In genomic region chr6:126940451-126940850, GRCm38 (mm10) we compare ENCODE assay signal across 8 mouse cellular contexts. TPM values are rescaled to one million over a fixed set of nuclear protein-coding genes. Genes with fewer than 3 reads are reported as not detected.
A peak's percentile ranks its signal among the peaks of the same experiment; 100 is the strongest.
DNase-seq lines count a peak whose midpoint lies in the region; ATAC-seq and TF ChIP-seq lines count a peak whose summit lies in the region.

No protein-coding gene starts in this region.

- TF ChIP-seq POLR2A in ES-Bruce4 (IDR thresholded peaks at IDR 0.05; ENCODE audit: insufficient read depth, low read length) = no peak

- peak overlapping the region; percentile 30 for H3K9ac ChIP-seq in ES-Bruce4 (ENCODE audit: low read depth, poor library complexity, severe bottlenecking)
- no peak overlapping the region for H3K9ac ChIP-seq in embryonic facial prominence, embryonic 11.5 days (replicated peaks; ENCODE audit: low read length)
- peak overlapping the region; percentile 45; the same call in 1 of the 2 replicates for H3K9ac ChIP-seq in intestine, embryonic 14.5 days (ENCODE audit: low read length)
- H3K9ac ChIP-seq in midbrain, embryonic 12.5 days (replicated peaks) = peak overlapping the region; percentile 37; the same call in 1 of the 2 replicates

- H3K27ac ChIP-seq in heart, embryonic 10.5 days = no peak overlapping the region; the same call in 1 of the 2 replicates
- H3K27ac ChIP-seq in ES-Bruce4 (ENCODE audit: insufficient read depth, low read length) = no peak overlapping the region
- no peak overlapping the region for H3K27ac ChIP-seq in embryonic facial prominence, embryonic 11.5 days (replicated peaks; ENCODE audit: low read depth, low read length)
- H3K27ac ChIP-seq in intestine, embryonic 14.5 days (ENCODE audit: low read depth) = no peak overlapping the region
- no peak overlapping the region for H3K27ac ChIP-seq in midbrain, embryonic 12.5 days (replicated peaks)

- no peaks in the 10 kb centered on the region for H3K27me3 ChIP-seq in heart, embryonic 10.5 days (ENCODE audit: insufficient read depth, poor library complexity, severe bottlenecking)
- H3K27me3 ChIP-seq in ES-Bruce4 (ENCODE audit: control insufficient read depth, insufficient read depth, low read length, poor library complexity, severe bottlenecking) = no peaks in the 10 kb centered on the region
- no peaks in the 10 kb centered on the region for H3K27me3 ChIP-seq in embryonic facial prominence, embryonic 11.5 days (ENCODE audit: control insufficient read depth, insufficient read depth, low read length)
- H3K27me3 ChIP-seq in intestine, embryonic 14.5 days (replicated peaks; ENCODE audit: control insufficient read depth, insufficient read depth, low read length) = no peaks in the 10 kb centered on the region
- no peaks in the 10 kb centered on the region for H3K27me3 ChIP-seq in midbrain, embryonic 12.5 days

- peak overlapping the region; percentile 82 for H3K4me3 ChIP-seq in heart, embryonic 10.5 days
- H3K4me3 ChIP-seq in ES-Bruce4 (ENCODE audit: low read depth, low read length) = peak overlapping the region; percentile 49; the same call in 1 of the 2 replicates
- peak overlapping the region; percentile 74 for H3K4me3 ChIP-seq in embryonic facial prominence, embryonic 11.5 days (ENCODE audit: low read depth, low read length)
- peak overlapping the region; percentile 74 for H3K4me3 ChIP-seq in intestine, embryonic 14.5 days (ENCODE audit: low read depth, low read length)
- H3K4me3 ChIP-seq in midbrain, embryonic 12.5 days = peak overlapping the region; percentile 78

- no peak for ATAC-seq in embryonic facial prominence, embryonic 11.5 days (replicated peaks; ENCODE audit: insufficient number of reproducible peaks, low FRiP score, low TSS enrichment, low read depth)
- ATAC-seq in intestine, embryonic 14.5 days (replicated peaks; ENCODE audit: low FRiP score, low TSS enrichment, low read depth) = no peak
- ATAC-seq in midbrain, embryonic 12.5 days (ENCODE audit: low FRiP score, low read depth) = no peak

- H3K36me3 ChIP-seq in heart, embryonic 10.5 days = peaks cover 18% of the 10 kb centered on the region; the same call in 1 of the 2 replicates
- H3K36me3 ChIP-seq in ES-Bruce4 (ENCODE audit: control insufficient read depth, insufficient read depth, low read length, poor library complexity, severe bottlenecking) = peaks cover 2% of the 10 kb centered on the region
- H3K36me3 ChIP-seq in embryonic facial prominence, embryonic 11.5 days (replicated peaks; ENCODE audit: control insufficient read depth, insufficient read depth, low read depth, low read length) = no peaks in the 10 kb centered on the region
- peaks cover 20% of the 10 kb centered on the region for H3K36me3 ChIP-seq in intestine, embryonic 14.5 days (ENCODE audit: control insufficient read depth, insufficient read depth, low read length)
- peaks cover 22% of the 10 kb centered on the region for H3K36me3 ChIP-seq in midbrain, embryonic 12.5 days

- peak overlapping the region; percentile 55 for H3K4me2 ChIP-seq in embryonic facial prominence, embryonic 11.5 days (ENCODE audit: low read depth, low read length)
- H3K4me2 ChIP-seq in intestine, embryonic 14.5 days (ENCODE audit: low read length) = peak overlapping the region; percentile 85
- peak overlapping the region; percentile 98 for H3K4me2 ChIP-seq in midbrain, embryonic 12.5 days (replicated peaks)

- no peak for DNase-seq in heart, embryonic 10.5 days (ENCODE audit: low spot score)
- DNase-seq in heart, postnatal 4 days = no peak
- DNase-seq in embryonic facial prominence, embryonic 11.5 days (ENCODE audit: low spot score) = peak; percentile 7
- no peak for DNase-seq in intestine, embryonic 14.5 days (ENCODE audit: low spot score)
- no peak for DNase-seq in urinary bladder, postnatal 25 days (ENCODE audit: low spot score)
- DNase-seq in frontal cortex, postnatal 10 days (ENCODE audit: low spot score in 2 of 2) = no peak

- H3K9me3 ChIP-seq in heart, embryonic 10.5 days = no peaks in the 10 kb centered on the region
- H3K9me3 ChIP-seq in ES-Bruce4 (replicated peaks; ENCODE audit: control insufficient read depth, insufficient read depth, low read length, poor library complexity, severe bottlenecking) = no peaks in the 10 kb centered on the region
- H3K9me3 ChIP-seq in embryonic facial prominence, embryonic 11.5 days (replicated peaks; ENCODE audit: control insufficient read depth, low read length) = no peaks in the 10 kb centered on the region
- H3K9me3 ChIP-seq in intestine, embryonic 14.5 days (ENCODE audit: control insufficient read depth, low read length) = no peaks in the 10 kb centered on the region
- H3K9me3 ChIP-seq in midbrain, embryonic 12.5 days = no peaks in the 10 kb centered on the region

- 6% methylated on average over 5 of the region's 5 CpGs for WGBS in heart, embryonic 10.5 days
- WGBS in embryonic facial prominence, embryonic 11.5 days = 4% methylated on average over 5 of the region's 5 CpGs
- 1% methylated on average over 5 of the region's 5 CpGs for WGBS in intestine, embryonic 14.5 days
- 4% methylated on average over 5 of the region's 5 CpGs for WGBS in midbrain, embryonic 12.5 days

- TF ChIP-seq CTCF in ES-Bruce4 (IDR thresholded peaks at IDR 0.05; ENCODE audit: low read depth, low read length) = no peak

- TF ChIP-seq EP300 in ES-Bruce4 (IDR thresholded peaks at IDR 0.05; ENCODE audit: insufficient read depth, low read depth, low read length) = no peak

- peaks cover 20% of the 10 kb centered on the region for H3K4me1 ChIP-seq in heart, embryonic 10.5 days
- no peaks in the 10 kb centered on the region for H3K4me1 ChIP-seq in ES-Bruce4 (ENCODE audit: control insufficient read depth, insufficient read depth, low read length)
- no peaks in the 10 kb centered on the region for H3K4me1 ChIP-seq in embryonic facial prominence, embryonic 11.5 days (ENCODE audit: control insufficient read depth, insufficient read depth, low read length)
- H3K4me1 ChIP-seq in intestine, embryonic 14.5 days (replicated peaks; ENCODE audit: control insufficient read depth, insufficient read depth, low read length) = peaks cover 10% of the 10 kb centered on the region
- peaks cover 31% of the 10 kb centered on the region for H3K4me1 ChIP-seq in midbrain, embryonic 12.5 days

RNA-seq across cellular contexts. Expression of gene D6Wsu163e, which starts 0.7 kb away (rescaled TPM):
- polyA plus RNA-seq in heart, embryonic 10.5 days (2016; fragmentation: Nextera tagmentation; extraction: Ambion mirVana) = 12.7 and 12.9 TPM in 2 replicates
- 10 to 100 TPM in 1 of 2 experiments, 1 to 10 TPM in 1; 9.4 to 11.6 TPM for total RNA-seq in heart, postnatal 4 days (2021)
- polyA plus RNA-seq in ES-Bruce4 (2011; ENCODE audit: insufficient read depth, insufficient read length, low read depth, missing spikeins) = 15.8 and 21.0 TPM in 2 replicates
- polyA plus RNA-seq in embryonic facial prominence, embryonic 11.5 days (2014; fragmentation: Nextera tagmentation; extraction: Ambion mirVana) = 15.5 and 17.9 TPM in 2 replicates
- polyA plus RNA-seq in intestine, embryonic 14.5 days (2014; fragmentation: Nextera tagmentation; extraction: Ambion mirVana) = 15.1 and 15.9 TPM in 2 replicates
- polyA plus RNA-seq in midbrain, embryonic 12.5 days (2016; fragmentation: Nextera tagmentation; extraction: Ambion mirVana) = 20.2 and 24.7 TPM in 2 replicates

RNA-seq across cellular contexts. Expression of gene Rad51ap1, which starts 1.1 kb away (rescaled TPM):
- 42.4 and 53.0 TPM in 2 replicates for polyA plus RNA-seq in heart, embryonic 10.5 days (2016; fragmentation: Nextera tagmentation; extraction: Ambion mirVana)
- 10 to 100 TPM; 16.0 to 17.2 TPM for total RNA-seq in heart, postnatal 4 days (2021)
- polyA plus RNA-seq in ES-Bruce4 (2011; ENCODE audit: insufficient read depth, insufficient read length, low read depth, missing spikeins) = 47.6 and 53.8 TPM in 2 replicates
- 87.3 and 92.6 TPM in 2 replicates for polyA plus RNA-seq in embryonic facial prominence, embryonic 11.5 days (2014; fragmentation: Nextera tagmentation; extraction: Ambion mirVana)
- polyA plus RNA-seq in intestine, embryonic 14.5 days (2014; fragmentation: Nextera tagmentation; extraction: Ambion mirVana) = 62.8 and 68.1 TPM in 2 replicates
- 56.2 and 56.7 TPM in 2 replicates for polyA plus RNA-seq in midbrain, embryonic 12.5 days (2016; fragmentation: Nextera tagmentation; extraction: Ambion mirVana)

RNA-seq across cellular contexts. Expression of gene Dyrk4, which starts 18.8 kb away (rescaled TPM):
- polyA plus RNA-seq in heart, embryonic 10.5 days (2016; fragmentation: Nextera tagmentation; extraction: Ambion mirVana) = not detected in 2 replicates
- total RNA-seq in heart, postnatal 4 days (2021) = not detected
- polyA plus RNA-seq in ES-Bruce4 (2011; ENCODE audit: insufficient read depth, insufficient read length, low read depth, missing spikeins) = not detected in 2 replicates
- 0.15 TPM in 1 of 2 replicates, not detected in the other for polyA plus RNA-seq in embryonic facial prominence, embryonic 11.5 days (2014; fragmentation: Nextera tagmentation; extraction: Ambion mirVana)
- polyA plus RNA-seq in intestine, embryonic 14.5 days (2014; fragmentation: Nextera tagmentation; extraction: Ambion mirVana) = not detected in 2 replicates
- not detected in 2 replicates for polyA plus RNA-seq in midbrain, embryonic 12.5 days (2016; fragmentation: Nextera tagmentation; extraction: Ambion mirVana)
